Mouse (Mus musculus): ENCODE data around the gene Runx2.

The Runx2 gene

DNA sequence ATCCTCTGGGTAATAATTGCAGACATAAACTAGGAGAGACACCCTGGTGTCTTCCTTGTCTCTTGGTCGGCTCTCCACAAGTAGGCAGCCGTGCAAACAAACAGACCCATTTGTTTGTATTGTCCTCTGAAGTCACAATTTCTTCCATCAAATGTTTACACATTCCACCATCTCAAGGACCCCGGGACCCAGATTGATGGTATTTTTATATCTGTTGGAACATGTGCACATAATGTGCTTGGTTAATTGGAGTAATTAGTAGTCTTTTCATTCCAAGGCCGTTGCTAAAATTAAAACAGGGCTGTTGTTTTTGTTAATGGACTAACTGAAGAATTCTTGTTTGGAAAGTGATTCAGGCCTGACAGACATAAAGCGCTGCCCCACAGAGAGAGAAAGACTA lies 236.8 kb downstream of the Runx2 start:
- no peak for DNase-seq

DNA sequence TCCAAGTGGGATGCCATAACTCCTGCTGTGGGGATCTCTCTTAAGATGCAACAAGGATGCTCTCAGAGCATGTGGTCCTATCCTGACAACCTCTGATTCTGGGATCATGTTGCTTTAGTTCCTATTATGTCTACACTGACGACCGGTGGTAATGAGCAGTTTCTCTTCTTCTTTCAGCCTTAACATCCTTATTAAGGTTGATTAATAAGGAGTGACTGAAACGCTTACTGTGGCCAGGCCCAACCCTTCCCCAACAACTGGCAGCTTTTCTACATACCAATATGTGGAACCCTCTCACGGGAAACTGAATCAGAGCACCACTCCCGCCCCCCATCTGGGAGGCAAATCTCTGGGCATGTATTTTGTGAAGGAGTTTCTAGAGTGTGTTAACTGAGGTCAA lies 243.7 kb downstream of the Runx2 start:
- no peak for DNase-seq

GRCm38 (mm10) chr17:44569020-44569621 lies 245.5 kb downstream of the Runx2 start:
- DNase-seq, result no peak

DNA sequence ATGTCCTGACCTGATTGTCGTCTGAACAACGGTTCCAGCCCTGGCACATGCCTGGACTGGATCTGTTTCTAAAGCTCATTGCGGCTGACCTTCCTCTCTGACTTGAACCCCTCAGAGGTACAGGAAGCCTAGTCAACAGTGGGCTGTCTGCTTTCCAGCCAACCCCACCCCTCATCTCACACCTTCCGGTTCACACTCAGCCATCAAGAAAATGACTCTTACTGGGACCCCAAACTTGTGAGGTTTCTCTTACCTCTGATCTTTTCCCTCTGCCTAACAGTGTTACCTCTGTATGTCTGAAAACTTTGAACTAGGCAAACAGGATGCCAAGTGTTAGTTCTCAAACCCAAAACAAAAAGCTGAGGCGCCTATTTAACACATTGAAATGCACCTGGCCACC lies 247.6 kb downstream of the Runx2 start:
- no peak for DNase-seq

- no peak for DNase-seq
Measured at GRCm38 (mm10) chr17:44565884-44566515, 248.6 kb downstream of the Runx2 start.

DNA sequence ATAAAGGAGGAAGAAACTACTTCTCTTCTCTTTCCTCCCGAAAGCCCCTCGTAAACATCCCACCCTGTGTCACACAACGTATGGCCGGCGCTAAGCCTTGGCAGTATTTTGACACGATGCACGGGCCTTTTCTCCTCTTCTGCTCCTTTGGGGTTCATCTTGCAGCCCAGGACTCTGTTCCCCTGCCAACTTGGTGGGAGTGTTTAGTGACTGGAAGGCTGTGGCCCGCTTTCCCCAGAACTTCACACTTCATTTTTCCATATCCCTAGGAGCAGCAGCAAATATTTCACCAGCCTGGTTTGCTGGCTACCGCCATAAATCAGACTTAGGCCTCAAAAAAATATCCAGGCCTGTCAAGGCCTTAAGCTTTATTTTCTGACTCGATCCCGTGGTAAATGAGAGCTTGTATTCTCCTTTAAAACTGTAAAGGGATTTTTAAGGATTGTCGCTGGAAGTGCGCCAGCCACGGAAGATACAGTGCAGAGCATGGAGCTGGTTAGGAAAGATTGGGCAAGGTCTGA lies 249.2 kb downstream of the Runx2 start:
- peak; percentile 57 for DNase-seq

- DNase-seq, result no peak
Measured at GRCm38 (mm10) chr17:44564611-44565198, 249.9 kb downstream of the Runx2 start.

DNA sequence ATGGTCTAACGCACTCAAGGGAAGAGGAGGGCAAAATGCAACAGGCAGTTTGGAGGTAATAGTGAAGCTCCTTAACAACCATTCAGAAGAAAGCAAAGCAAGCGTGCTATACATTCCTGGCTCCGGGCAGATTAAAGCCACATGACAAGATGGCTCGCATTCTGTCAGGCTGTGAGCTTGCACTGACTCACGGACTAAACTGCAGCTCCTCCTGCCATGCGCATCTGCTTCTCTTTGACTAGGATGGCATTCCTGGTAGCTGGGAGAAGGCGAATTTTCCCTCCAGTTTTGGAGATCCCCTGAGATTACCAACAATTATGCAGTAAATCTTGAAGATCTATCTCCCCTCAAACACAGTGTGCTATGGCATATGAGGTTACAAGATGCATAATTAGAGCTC lies 254.6 kb downstream of the Runx2 start:
- no peak for DNase-seq

DNA sequence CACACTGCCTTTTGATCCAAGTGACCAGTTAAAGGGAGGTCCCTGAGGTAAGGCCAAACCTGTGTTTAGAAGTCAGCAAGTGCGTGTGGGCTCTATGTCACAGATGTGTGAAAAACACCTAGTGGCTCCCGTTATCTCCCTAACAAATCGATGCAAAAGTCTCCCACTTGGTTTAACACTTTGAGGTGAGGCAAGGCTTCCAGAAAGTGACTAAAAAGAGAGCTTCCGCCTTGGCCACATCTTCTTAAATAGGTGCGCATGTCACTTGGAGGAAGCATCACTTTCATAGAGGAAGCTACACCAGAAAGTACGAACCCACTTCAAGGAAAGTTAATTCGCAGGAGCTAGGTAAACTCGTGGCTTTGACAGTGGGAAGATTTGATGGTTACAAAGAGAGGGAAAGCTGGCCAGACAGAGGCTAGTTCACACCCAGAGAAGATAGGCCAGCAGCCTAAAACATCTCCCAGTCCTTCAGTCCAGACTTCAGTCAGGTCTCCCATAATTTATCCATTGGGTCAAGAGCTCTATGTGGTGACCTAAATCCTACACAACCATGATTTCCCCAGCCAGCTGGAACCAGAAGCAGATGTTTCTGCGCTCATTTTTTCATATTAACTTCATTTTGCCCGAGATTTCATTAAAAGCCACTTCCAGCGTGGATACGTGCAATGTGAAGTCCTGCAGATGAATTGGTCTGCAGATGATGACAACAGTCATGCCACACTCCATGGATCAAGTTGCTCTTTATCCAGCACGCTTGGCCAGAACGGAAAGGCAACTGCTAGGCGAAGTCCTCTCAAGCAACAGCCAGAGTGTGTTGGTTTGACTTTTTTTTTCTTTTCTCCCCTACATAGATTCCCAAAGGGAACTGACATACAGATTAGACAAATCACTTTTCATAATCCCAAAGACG lies 257.1 kb downstream of the Runx2 start:
- DNase-seq, result no peak

- DNase-seq, result no peak
Measured at GRCm38 (mm10) chr17:44554941-44555340, 259.7 kb downstream of the Runx2 start.

- DNase-seq, result no peak
Measured at GRCm38 (mm10) chr17:44549551-44549950, 265.0 kb downstream of the Runx2 start.

- DNase-seq, result no peak
Measured at GRCm38 (mm10) chr17:44547922-44548321, 266.7 kb downstream of the Runx2 start.

DNA sequence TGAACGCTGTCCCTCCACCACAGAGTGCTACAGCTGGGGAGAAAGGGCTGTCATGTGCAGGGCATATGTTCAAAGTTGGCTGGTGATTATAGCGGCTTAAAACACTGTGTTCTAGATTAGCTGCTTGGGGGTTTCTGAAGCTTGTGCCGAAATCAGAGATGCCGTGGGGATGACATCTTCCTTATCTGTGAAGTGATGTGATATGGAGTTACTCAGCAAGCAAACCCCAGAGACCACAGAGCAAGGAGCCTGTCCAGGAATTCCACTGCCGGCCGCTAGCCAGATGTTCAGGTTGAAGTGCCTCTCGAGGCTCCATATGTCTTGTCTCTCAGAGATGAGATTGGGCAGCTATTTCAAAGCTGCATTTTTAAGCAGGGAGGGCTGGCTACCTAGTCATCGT lies 267.8 kb downstream of the Runx2 start:
- DNase-seq, result no peak

- no peak for DNase-seq
Measured at GRCm38 (mm10) chr17:44545141-44545813, 269.3 kb downstream of the Runx2 start.

DNA sequence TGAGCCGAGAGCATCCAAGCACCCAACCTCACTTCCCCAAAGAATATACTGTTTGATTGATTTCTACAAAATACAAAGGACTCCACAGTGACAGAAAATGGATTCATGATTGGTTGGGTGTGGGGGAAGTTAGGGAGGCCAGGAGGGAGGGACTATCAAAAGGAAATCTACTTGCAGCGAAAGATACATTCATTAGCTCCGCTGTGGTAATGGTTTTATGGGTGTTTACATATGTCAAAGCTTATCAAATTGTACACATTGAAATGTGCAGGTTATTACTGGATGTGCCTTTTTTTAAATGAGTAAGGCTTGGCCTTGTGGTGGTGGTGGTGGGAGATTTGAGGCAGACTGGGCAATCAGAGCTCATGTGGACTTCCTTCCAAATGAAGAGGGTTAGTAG lies 271.9 kb downstream of the Runx2 start:
- DNase-seq, result no peak

DNA sequence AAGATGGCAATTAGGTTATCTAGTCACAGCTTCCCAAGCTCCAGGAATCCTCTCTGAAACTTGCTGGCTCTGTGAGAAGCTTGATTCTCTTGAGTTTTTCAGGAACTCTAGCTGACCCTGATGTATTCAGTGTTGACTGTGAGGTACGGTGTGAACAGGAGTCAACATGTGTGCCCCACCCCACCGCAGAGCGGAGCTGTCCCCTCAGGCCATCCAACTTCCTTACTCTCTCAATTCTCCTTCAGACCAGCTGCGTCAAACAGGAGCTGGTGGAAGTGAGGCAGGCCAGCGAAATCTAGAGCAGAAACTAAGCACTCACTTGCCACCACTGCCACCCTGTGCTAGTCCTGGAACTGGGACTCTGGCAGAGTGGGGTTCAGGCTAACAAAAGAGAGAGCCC lies 273.9 kb downstream of the Runx2 start:
- DNase-seq, result no peak

GRCm38 (mm10) chr17:44538921-44539320 lies 275.7 kb downstream of the Runx2 start:
- peak; percentile 25 for DNase-seq

- peak; percentile 39 for DNase-seq
Measured at GRCm38 (mm10) chr17:44530000-44530399, 284.6 kb downstream of the Runx2 start.

GRCm38 (mm10) chr17:44528617-44529016 lies 286.0 kb downstream of the Runx2 start:
- DNase-seq, result no peak

DNA sequence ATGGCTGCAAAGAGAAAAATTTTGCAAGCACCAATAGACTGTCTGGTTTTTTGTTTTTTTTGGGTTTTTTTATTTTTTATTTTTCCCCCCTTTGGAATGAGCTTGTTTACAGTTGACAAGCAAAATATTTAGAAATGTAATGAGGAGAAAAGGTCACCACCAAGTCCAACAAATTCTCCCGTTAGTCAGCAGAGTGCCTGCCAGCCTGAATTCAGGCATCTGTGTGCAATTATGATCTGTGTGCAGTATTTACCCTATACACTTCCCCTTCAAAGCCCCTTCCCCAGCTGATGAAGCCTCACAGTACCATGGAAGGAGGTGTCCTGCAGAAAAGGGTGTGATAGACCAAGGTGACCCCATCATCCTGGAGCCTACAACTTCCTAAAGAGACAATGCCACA lies 290.5 kb downstream of the Runx2 start:
- no peak for DNase-seq

GRCm38 (mm10) chr17:44522906-44523305 lies 291.7 kb downstream of the Runx2 start:
- DNase-seq, result no peak
